ENCODE assay signal across 25 mouse cellular contexts in the genomic region with DNA sequence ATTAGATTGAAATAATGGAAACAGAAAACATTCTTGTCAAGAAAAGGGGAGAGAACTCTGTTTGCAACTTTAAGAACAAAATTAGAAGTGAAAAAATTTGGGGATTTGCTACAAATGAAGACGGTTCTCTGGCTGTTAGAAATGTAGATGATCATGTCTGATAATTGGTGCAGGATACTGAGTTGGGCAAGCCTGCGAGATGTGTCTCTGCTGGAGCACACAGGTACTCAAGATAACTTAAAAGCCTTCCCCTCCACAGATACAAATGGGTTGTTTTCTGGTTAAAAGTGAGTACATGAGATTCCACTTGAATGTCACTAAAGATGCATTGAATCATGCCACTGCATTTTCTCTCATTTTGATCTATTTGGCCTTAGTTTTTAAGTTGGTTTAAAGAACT.
"Had no signal": no experiment of that assay in that cellular context is flagged by ENCODE, and none has a peak within 500 bp of the region (broad histone marks: within the 10 kb centered on the region; RNA-seq: fewer than 3 reads in every experiment).

No protein-coding gene starts in this region.

- H3K36me3 ChIP-seq: intestine, embryonic 15.5 days had no signal

- H3K4me1 ChIP-seq: heart, embryonic 10.5 days; heart, embryonic 12.5 days; hindbrain, embryonic 10.5 days; hindbrain, embryonic 12.5 days; intestine, embryonic 15.5 days; limb, embryonic 13.5 days; limb, embryonic 15.5 days had no signal

- H3K4me2 ChIP-seq: heart, embryonic 12.5 days; hindbrain, embryonic 12.5 days; hindbrain, embryonic 14.5 days; intestine, embryonic 15.5 days; limb, embryonic 13.5 days; limb, embryonic 15.5 days had no signal

- H3K27ac ChIP-seq: gastrocnemius, adult 2 months; heart, embryonic 10.5 days; hindbrain, embryonic 10.5 days; hindbrain, embryonic 12.5 days; hindbrain, embryonic 14.5 days; intestine, embryonic 15.5 days; limb, embryonic 13.5 days; limb, embryonic 15.5 days had no signal

- H3K27me3 ChIP-seq: heart, embryonic 12.5 days; hindbrain, embryonic 12.5 days; intestine, embryonic 15.5 days; limb, embryonic 13.5 days; limb, embryonic 15.5 days had no signal

- H3K9me3 ChIP-seq: heart, embryonic 10.5 days; heart, embryonic 12.5 days; hindbrain, embryonic 10.5 days; hindbrain, embryonic 12.5 days; intestine, embryonic 15.5 days; limb, embryonic 13.5 days; limb, embryonic 15.5 days had no signal

- H3K9ac ChIP-seq: forebrain, postnatal 0 days; heart, embryonic 12.5 days; hindbrain, embryonic 12.5 days; hindbrain, embryonic 14.5 days; intestine, embryonic 15.5 days; limb, embryonic 13.5 days; limb, embryonic 15.5 days had no signal

- H3K4me3 ChIP-seq: gastrocnemius, adult 2 months; heart, embryonic 10.5 days; heart, embryonic 12.5 days; hindbrain, embryonic 10.5 days; hindbrain, embryonic 12.5 days; intestine, embryonic 15.5 days; limb, embryonic 13.5 days; limb, embryonic 15.5 days had no signal

- DNase-seq: forebrain, postnatal 0 days; gastrocnemius, adult 2 months; gastrocnemius, postnatal 10 days; gastrocnemius, postnatal 25 days; heart, adult 18-20 months; heart, postnatal 10 days; heart, postnatal 4 days; kidney, adult 18-20 months; kidney, adult 8-10 months; kidney, postnatal 10 days; kidney, postnatal 25 days; layer of hippocampus, adult 9-11 months; layer of hippocampus, postnatal 36 days; left cerebral cortex, postnatal 4 days had no signal

- ATAC-seq: forebrain, postnatal 0 days; hindbrain, embryonic 16.5 days; inflammation-experienced regulatory T-cells, adult 6 months; intestine, embryonic 15.5 days; intestine, postnatal 0 days had no signal
